Mouse (Mus musculus) neural tube, postnatal 0 days (tissue): ENCODE data around the gene Ercc6. TPM values are rescaled to one million over a fixed set of nuclear protein-coding genes. Genes with fewer than 3 reads are reported as not detected.

Experiments
- polyA plus RNA-seq: library from polyadenylated mRNA; unstranded; fragments of >200 nt; fragmentation: Nextera tagmentation; extraction: Ambion mirVana; gene quantifications from 2 replicates; pipeline ENCODE4 v1.2.1, GENCODE M21; 2015

The Ercc6 gene
- polyA plus RNA-seq: 16.3 and 17.3 TPM in 2 replicates

DNA sequence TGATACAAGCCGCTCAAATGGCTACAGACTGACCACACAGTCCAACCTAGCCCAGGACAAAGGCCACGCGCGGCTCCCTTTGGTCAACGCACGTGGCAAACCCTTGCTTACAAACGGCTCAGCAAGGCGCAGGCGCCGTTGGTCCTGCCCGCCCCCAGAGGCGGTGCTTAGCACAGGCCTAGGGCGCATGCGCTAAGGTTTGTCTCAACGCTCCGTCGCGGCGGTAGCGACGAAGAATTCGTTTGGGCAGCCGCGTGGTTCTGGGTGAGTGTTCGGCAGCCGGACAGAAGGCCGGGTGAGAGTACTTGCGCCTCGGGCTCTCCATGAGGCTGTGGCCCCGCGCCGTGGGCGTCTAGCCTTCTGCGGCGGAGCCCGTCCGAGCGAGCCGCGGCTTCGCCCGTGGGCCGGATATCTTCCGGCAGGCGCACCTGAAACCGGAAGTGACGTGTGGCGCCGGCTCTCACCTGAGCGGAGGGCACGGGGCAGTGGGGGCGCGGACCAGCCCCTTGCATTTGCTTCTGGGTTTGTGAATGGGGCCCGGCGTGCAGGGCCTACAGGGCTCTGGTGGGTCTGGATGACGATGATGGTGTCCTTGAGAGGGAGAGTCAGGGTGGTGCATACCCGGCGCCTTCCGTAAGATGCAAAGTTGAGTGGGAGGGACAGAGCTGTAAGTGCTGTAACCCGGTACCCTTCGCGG lies at the start of gene Ercc6:
Ercc6 (plus strand) TSS at position 186 of the 697 bp plus-strand sequence.

DNA sequence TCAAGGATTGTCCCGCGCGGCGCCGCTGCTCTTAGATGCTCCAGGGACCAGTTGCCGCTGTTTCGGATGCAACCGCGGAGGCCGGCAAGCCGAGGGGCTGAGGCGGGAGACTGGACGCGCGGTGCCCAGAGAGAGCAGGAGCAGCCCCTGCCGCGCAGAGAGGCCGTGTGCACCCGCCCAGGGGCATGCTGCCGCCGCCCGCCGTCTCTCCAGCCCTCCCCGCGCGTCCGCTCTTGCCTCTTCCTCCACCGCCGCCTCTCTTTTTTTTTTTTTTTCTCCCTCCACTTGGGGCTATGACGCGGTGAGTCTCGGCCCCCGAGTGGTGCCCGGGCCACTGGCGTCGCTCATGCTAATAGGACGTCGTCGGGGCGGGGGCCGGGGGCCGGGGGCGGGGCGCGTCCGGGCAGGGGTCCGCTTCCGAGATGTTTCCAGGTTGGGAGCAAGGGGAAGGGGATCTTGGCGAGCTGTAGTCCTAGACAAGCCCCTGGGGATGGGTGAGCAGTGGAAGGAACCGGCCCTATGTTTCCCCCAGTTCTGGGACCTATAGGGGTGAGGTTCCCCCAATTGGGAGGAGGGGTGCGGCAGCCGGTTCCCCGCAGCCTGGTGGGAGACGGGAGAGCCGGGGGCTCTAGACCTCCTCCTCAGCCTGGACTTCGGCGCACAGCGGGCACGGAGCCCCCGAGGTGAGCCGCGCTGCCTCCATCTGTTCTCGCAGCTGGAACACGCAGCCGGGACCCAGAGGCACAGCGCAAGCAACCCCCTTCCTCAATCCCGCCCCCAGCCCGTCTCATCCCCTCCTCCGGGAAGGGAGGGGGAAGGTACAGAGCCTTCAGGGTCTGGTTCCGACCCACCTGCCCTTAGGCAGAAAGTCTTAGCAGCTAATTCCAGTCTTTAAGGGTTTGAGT lies 48.5 kb upstream of the Ercc6 start, which contains the start of gene Slc18a3:
Slc18a3 (minus strand) TSS at position 250 of the 905 bp plus-strand sequence.

DNA sequence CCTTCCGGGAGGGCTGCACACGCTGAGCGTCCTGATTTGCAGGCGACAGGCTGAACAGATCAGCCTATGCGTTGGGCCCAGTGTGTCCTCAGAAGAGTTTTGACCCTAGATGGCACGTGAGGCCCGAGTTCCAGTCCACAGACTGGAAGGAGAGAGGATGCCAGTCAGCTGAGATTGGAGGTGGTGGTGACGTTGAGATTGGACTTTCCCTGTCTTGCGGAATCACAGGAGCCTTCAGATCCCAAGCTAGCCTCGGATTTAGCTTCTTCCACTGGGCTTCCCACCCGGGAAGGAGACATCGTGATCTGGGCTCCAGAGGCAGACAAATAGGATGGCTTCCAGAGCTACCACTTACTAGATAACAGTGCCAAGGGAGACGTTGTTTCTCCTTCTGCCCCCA lies 47.4 kb upstream of the Ercc6 start, which contains the start of gene Chat:
Chat (minus strand) TSS at position 101 of the 400 bp plus-strand sequence.

DNA sequence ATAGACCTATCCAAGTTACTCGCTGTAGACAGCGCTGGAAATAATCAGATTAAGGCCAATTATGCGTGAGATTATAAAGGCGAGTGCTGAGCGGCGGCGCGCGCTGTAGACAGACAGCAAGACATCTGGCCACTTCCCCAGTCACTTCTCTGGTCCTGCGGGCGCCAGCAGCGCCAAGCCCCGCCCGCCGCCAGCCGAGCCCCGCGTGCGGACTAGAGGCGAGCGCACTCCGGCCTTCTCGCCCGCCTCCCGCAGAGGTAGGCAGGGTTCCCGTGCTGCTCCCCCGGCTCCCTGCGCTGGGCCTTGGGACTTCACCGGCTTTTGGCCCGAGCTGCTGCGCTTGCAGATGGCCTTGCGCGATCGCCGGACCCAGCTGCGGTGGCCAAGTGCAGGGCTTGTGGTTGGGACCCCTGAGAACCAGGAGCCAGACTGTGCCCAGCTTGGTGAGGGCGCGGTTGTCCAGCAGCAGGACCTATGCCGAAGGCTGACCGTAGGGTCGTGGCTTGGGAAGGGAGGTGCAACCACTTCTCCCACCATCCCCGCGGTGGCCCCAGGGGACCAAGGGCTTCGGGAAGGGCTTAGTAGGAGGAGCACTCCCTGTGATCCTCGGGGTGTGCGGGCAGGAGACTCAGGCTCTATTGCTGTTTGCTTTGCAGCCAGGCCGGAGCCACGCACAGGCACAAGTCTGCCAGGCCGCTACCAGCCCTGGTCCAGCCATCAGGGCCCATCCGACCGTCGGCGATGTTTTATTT lies 86.1 kb downstream of the Ercc6 start, which contains the start of gene Prrxl1:
Prrxl1 (plus strand) TSS at position 118 of the 752 bp plus-strand sequence.

Other genes starting within 250 kb of the Ercc6 start
- 18.3 and 19.7 TPM in 2 replicates for gene Ogdhl, start 191.5 kb upstream of the Ercc6 start, polyA plus RNA-seq
- gene 1700024G13Rik, start 125.1 kb upstream of the Ercc6 start, polyA plus RNA-seq: 0.62 and 1.1 TPM in 2 replicates
- gene Slc18a3, start 48.7 kb upstream of the Ercc6 start, polyA plus RNA-seq: 49.2 and 52.3 TPM in 2 replicates
- gene Chat, start 47.5 kb upstream of the Ercc6 start, polyA plus RNA-seq: 5.3 and 5.6 TPM in 2 replicates
- 85.6 and 89.6 TPM in 2 replicates for gene Prrxl1, start 85.9 kb downstream of the Ercc6 start, polyA plus RNA-seq
- gene 3425401B19Rik, start 171.8 kb downstream of the Ercc6 start, polyA plus RNA-seq: 0.17 and 0.21 TPM in 2 replicates